Mouse (Mus musculus): ENCODE data around the gene Faap100.

- TF ChIP-seq CTCF (IDR thresholded peaks at IDR 0.05; ENCODE audit: low read depth, low read length) (no peak), POLR2A (IDR thresholded peaks at IDR 0.05; ENCODE audit: borderline replicate concordance, low read depth, low read length) (no peak)
Observed at GRCm38 (mm10) chr11:120405867-120406266, 27.3 kb upstream of the Faap100 start.

Data from bone marrow macrophage, adult 2 months (primary cell).